Mouse (Mus musculus) thymus, postnatal 10 days (tissue): ENCODE measurements around the gene Plekhm3.
"Not testable (repeated sequence)": the region's sequence is repeated elsewhere in the genome, so short reads cannot be mapped to it uniquely, and the experiment has no call there.

Experiments used
- DNase-seq, 2 experiments: peaks; one replicate each; pipeline ENCODE4 v3.0.0; 2021; ENCODE audit warnings: low spot score in 2 of 2

Plekhm3 gene

GRCm38 (mm10) chr1:64956479-64956961, at the start of gene Plekhm3:
Gene Plekhm3 (minus strand): TSS chr1:64956824.
- DNase-seq, result peak; percentile 51 to 64

- no peak for DNase-seq
Measured at GRCm38 (mm10) chr1:65005575-65005974, 49.0 kb upstream of the Plekhm3 start.

DNA sequence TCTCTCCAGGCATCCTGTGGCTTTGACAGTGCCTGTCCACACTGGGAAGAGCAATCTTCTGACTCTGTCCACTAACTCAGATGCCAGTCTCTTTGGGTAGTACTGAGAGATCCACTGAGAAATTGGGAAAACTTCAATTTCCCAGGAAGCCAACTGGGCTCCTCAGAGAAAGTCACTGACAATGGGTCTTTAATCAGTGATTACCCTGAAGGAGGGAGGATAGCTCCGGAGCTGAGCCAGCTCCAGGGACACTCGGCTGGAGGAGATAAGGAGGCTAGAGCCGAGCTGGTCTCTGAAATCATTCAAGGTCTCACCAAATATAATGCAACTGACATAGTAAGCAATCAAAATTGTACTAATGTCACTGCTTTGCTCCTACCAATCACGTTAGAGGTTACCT, 47.9 kb upstream of the Plekhm3 start:
- no peak for DNase-seq

GRCm38 (mm10) chr1:64993206-64993605, 36.6 kb upstream of the Plekhm3 start:
- no peak for DNase-seq

GRCm38 (mm10) chr1:64988176-64988575, 31.6 kb upstream of the Plekhm3 start:
- no peak for DNase-seq

GRCm38 (mm10) chr1:64986120-64986519, 29.5 kb upstream of the Plekhm3 start:
- DNase-seq, result peak; percentile 34 to 71

DNA sequence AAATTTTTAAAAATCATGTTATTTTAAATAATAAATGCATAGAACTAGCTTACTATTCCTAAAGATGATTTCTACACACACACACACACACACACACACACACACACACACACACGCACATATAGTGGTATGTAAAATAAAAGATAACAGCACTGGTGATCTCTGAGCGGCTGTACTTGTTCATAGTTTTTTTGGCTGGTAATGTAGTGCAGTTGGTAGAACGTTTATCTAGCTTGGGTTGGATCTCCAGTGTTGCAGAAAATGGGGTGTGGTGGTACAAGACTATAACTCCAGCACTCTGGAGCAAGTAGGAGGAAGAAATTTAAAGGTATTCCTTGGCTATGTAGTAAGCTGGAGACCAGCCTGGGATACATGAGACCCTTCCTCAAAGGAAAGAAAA, 26.6 kb upstream of the Plekhm3 start:
- no peak for DNase-seq

DNA sequence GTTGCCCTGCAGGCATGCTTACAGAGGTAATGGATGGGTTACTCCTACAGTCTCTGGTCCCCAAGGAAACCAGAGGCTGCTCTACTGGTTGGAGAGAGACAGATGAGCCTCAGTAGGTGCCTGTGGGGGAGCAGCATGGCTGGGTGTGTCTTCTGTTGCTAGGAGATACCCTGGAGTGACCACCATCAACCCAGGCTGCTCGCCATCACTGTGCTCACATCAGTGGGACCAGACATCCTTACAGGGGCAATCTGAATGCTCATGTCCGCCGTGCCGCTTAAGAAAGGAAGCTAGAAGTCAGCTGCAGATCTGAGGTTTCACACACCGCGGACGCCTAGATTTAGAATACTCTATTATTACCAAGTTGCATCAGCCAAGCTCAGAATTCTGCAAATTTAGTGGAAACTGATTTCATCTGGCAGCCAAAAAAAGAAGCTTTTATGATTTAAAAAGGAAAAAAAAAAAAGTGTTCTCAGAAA, 21.7 kb upstream of the Plekhm3 start:
- no peak for DNase-seq

DNA sequence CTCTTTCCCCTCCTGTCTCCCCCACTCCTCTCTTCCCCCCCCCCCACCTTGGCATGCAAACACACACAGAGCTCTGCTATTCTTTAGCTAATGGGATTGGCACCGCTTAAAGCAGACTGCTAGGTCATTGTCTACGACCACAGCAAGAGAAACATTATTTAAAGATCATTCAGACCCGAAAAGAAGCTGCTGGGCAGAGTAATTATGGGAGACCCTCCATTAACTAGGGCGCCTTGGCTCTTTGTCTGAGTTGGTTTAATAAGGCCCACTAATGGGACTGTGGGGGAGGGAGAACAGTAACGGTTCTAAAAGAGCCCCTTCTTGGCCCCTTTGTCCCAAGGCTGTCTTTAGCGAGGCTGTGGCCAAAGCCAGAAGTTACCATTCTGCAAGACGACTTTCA, 18.7 kb upstream of the Plekhm3 start:
- DNase-seq, result no peak

DNA sequence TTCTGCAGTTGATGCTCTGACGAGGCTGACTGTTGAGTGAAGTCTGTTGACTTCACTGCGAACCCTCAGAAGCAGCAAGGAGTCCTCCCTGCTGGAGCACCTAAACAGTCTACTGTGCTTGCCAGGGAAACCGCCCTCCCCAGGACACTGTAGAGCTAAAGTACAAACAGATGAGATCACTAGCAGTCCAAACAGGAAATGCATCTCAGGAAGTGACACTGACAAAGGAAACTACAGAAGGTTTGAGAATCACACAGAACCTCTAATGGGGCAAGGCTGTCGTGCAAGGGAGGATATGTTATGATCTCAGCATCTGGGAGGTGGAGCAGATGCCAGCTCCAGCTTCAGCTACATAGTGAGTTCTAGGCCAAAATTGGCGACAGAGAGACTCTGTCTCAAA, 14.1 kb upstream of the Plekhm3 start:
- DNase-seq, result peak in 1 of 2 experiments; percentile 8

GRCm38 (mm10) chr1:64957021-64957489, 431 bp upstream of the Plekhm3 start:
- no peak for DNase-seq

DNA sequence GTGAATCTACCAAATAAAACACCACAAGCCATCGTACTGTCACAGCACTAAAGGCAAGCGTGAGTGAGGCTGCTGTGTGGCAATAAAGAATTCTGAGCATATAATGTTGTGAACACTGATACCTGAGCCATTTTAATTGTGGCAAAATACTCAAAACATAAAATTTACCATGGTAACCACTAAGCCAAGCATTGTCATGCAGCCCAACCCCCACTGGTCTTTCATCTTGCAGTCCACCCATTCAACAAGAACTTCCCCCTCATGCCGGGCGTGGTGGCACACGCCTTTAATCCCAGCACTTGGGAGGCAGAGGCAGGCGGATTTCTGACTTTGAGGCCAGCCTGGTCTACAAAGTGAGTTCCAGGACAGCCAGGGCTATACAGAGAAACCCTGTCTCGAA, 1.8 kb downstream of the Plekhm3 start:
- DNase-seq, result not testable (repeated sequence)

- DNase-seq, result no peak
Measured at GRCm38 (mm10) chr1:64950271-64950670, 6.4 kb downstream of the Plekhm3 start.

GRCm38 (mm10) chr1:64949377-64949776, 7.2 kb downstream of the Plekhm3 start:
- DNase-seq, result peak; percentile 30 to 55

- no peak for DNase-seq
Measured at GRCm38 (mm10) chr1:64946106-64946505, 10.5 kb downstream of the Plekhm3 start.

DNA sequence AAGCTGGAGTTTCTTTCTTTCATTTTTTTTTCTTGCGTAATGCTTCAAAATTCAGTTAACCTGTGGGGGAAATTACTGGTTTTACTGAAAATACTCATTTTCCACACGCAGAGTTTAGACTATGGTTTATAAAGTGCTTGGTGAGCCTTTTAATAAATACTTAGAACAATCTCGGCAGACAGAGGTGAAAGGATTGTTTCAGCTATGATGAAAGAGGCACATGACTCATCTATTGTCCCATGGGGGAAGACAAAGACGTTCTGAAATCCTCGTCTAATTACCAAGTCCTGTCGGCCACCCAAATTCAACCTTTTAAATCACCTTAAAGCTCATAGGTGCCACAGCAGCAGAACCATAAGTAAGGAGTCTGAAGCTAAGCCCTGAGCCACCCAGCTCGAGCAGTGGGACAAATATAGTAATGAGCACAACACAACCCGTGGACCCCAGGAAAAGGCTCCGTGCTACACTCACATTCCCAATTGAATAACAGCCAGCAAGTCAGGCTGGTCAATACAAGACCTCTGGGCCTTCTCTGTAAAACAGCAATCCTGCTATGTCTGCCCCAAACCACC, 11.3 kb downstream of the Plekhm3 start:
- DNase-seq, result no peak

DNA sequence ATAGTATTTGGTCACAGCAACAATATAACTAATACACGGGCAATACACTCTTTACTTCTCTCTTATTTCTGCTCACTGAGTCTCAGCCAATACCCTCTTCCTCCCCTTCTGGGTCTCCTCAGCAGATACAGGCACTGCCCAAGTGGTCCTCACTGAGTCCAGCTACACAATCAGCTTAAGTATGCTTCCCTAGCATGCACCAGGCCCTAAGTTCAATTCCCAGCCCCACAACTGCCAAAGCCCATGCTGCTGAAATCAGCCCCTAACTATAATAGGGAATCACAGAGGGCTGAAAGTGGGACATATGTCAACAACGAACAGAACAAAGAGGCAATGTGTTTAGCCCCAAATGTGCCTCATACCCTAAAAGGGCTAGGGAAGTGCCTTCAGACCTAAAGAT, 11.9 kb downstream of the Plekhm3 start:
- DNase-seq, result no peak

GRCm38 (mm10) chr1:64942006-64942755, 14.4 kb downstream of the Plekhm3 start:
- no peak for DNase-seq

DNA sequence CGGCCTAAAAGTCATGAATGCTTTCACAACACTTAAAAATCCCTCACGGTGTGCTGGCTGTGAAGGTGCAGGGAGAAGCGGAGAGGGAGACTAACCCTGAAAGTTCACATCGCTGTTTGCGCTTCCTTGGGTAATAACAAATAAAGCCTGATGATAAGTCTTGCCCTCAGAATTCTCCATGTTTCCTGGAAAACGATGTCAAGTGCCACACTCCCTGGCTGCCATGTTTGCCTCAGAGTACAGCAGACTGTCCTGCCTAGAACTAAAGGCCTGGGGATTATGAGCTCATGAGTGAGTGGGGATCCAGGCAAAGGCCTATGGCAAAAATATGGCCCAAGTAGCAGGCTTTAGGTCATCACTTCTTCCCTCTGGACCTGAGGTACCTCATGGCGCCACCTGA, 17.7 kb downstream of the Plekhm3 start:
- DNase-seq, result no peak

- DNase-seq, result no peak
Measured at GRCm38 (mm10) chr1:64937692-64938091, 18.9 kb downstream of the Plekhm3 start.

DNA sequence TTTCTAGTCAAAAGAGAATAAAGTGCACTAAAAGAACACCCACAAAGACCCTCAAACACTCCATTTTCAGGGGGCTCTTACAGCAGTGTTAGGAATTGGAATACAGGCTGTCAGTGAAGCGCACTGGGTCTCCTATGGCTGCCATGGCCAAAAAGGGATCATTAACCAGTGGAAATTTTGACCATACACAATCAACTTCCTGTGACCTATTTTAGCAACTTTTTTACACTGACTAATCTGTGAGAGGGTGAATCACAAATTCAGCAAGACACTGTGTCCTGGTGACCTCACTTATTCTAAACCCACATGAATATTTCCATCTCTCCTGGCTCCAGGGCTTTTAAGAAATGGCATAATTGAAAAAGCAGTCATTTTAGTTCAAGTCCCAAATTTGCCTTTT, 23.7 kb downstream of the Plekhm3 start:
- no peak for DNase-seq

- no peak for DNase-seq
Measured at GRCm38 (mm10) chr1:64930124-64930523, 26.5 kb downstream of the Plekhm3 start.

DNA sequence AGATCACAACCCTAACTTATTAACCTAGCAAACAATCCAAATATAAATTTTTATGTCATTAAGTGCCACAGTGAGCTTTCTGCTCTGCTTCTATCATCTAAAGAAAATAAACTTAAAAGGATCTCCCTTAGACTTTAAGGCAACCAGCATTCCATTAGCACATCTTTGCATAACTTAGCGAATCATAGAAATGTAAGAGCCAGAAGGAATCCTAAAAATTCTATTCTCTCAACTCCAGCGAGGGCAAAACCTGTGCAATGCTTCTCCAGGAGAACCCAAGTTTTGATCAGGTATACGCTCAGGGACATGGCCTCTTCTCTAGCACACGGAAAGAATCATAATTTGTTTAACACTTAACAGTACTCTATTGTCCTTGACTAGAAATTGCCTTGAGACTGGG, 27.0 kb downstream of the Plekhm3 start:
- no peak for DNase-seq
